Mouse (Mus musculus) G1E (cell line): ENCODE measurements at regions not wholly inside any gene's neighbourhood (a gene's known extent, or its start where the extent isn't known, plus 50 kb on each side); places are given as distances from the start of the nearest gene placed in this dataset.

ENCODE experiments used
- CTCF ChIP-seq: IDR thresholded peaks from 2 replicates; pipeline ENCODE4 v1.5.1; 2012; ENCODE audit warnings: low read depth, low read length, inconsistent platforms, mixed read lengths
- GATA1 ChIP-seq: IDR thresholded peaks from 2 replicates; pipeline ENCODE4 v1.6.1; 2012; ENCODE audit warnings: borderline replicate concordance, low read length, inconsistent platforms, mixed read lengths
- POLR2AphosphoS5 ChIP-seq: IDR thresholded peaks from 2 replicates; pipeline ENCODE4 v1.6.1; 2012; ENCODE audit warnings: low read depth, low read length, inconsistent platforms; ENCODE audit not compliant: insufficient replicate concordance

GRCm38 (mm10) chr13:53903626-53904025, 151.9 kb downstream of the Drd1 start:
- TF ChIP-seq POLR2AphosphoS5 (no peak), CTCF (no peak), GATA1 (no peak)
